Mouse (Mus musculus): ENCODE measurements around the gene Muc3a.

Gene Muc3a

DNA sequence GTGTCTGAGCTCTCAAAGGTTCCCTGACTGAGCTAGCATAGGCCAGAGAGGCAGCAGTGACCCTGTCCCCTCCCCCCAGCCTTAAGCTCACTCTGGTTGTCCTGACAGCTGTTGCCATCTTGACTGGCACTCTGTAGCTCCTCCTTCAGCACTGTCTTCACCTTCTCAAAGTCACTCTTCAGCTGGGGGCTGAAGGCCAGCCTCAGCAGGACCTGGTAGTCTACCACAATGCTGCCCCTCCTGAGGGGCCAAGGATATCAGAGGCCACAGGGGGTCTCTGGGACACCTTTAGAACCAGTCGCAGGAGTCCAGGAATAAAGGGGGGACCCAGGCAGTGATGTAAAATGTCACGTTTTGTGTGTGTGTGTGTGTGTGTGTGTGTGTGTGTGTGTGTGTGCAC, at the start of gene Muc3a:
Muc3a (minus strand) TSS at position 101 of the 400 bp plus-strand sequence.
- DNase-seq = no peak

GRCm38 (mm10) chr5:137211114-137211829, 917 bp downstream of the Muc3a start:
- DNase-seq = peak; percentile 3 to 58

GRCm38 (mm10) chr5:137210689-137211088, 1.5 kb downstream of the Muc3a start:
- DNase-seq = no peak

- DNase-seq = no peak
Observed at GRCm38 (mm10) chr5:137205301-137205700, 6.9 kb downstream of the Muc3a start.

DNA sequence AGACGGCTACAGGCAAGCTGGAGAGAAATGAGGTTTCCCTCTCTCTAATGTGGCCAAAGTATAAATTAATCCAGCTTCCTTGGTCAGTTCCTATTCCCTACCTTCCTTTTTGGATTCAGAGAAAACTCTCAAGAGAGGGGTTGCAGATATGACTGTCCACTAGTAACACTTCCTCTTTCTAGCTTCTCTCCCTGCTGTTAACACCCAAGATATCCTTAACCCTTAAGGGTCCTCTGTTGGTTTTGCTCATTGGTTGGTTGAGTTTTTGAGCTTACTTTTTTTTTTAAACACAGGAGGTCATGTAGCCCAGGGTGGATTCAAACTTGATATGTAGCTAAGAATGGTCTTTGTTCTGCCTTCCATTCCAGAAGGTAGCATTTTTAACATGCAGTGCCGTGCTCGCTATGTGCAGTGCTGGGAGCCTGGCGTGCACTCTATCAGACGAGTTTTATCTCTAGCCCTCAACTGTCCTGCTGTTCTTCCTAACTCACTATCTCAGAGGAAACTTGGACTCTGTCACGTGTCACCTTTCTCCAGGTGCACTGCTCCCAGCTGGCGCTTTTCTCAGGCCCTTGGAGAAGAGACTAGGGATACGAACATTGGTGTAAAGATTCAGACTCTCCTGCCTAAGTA, 17.6 kb downstream of the Muc3a start:
- no peak for DNase-seq

- DNase-seq = no peak
Observed at GRCm38 (mm10) chr5:137193279-137193952, 18.8 kb downstream of the Muc3a start.

- no peak for DNase-seq
Observed at GRCm38 (mm10) chr5:137189326-137189725, 22.9 kb downstream of the Muc3a start.

DNA sequence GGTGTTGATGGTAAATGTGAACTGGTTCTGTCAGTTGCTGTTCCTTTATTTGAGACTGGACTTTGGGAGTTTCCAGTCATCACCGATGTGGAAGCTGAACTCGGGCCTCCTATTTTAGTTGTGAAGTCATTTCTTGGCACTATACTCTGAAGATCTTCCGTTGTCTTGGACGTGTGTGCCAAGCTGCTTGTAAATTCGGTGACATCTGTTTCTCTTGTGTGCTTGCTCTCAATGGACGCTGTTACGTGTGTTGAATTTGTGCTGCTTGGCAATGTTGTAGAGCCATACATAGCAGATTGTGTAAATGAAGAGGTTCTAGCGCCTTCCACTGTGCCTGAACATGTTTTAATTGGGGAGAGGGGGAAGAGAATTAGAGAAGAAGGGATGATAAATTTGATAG, 26.8 kb downstream of the Muc3a start:
- DNase-seq = no peak

GRCm38 (mm10) chr5:137179646-137180374, 32.4 kb downstream of the Muc3a start:
- DNase-seq = no peak

- DNase-seq = no peak
Observed at GRCm38 (mm10) chr5:137173967-137174366, 38.2 kb downstream of the Muc3a start.

DNA sequence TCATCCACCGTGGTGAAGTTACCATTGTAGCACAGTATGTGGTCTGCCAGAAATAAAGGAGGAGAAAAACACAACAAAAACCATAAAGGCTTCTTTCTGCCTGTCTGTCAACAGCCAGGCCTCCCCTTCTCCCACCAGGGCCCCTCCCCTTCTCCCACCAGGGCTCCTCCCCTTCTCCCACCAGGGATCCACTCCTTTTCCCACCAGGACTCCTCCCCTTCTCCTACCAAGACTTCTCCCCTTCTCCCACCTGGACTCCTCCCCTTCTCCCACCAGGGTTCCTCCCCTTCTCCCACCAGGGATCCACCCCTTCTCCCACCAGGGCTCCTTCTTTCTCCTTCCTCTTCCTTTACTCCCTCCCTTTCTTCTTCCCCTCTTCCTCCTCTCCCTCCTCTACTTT, 39.6 kb downstream of the Muc3a start:
- DNase-seq = no peak

DNA sequence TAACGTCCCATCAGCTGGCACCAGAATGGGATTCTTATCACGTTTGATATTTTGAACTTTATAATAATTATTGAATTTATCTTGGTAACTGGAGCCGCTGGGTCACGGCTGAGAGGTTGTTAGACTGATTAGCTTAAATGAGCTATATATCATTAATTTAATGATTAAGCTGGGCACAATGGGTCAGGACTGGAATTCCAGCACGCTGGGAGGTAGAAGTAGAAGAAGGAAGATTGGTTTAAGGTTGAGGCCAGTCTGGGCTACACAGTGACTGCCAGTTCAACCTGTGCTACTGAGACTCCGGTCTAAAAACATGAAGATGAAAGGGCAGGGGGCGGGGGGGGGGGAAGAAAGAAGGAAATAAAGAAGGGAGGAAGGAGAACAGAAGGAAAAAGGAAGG, 40.7 kb downstream of the Muc3a start:
- DNase-seq = peak; percentile 4 to 41

DNA sequence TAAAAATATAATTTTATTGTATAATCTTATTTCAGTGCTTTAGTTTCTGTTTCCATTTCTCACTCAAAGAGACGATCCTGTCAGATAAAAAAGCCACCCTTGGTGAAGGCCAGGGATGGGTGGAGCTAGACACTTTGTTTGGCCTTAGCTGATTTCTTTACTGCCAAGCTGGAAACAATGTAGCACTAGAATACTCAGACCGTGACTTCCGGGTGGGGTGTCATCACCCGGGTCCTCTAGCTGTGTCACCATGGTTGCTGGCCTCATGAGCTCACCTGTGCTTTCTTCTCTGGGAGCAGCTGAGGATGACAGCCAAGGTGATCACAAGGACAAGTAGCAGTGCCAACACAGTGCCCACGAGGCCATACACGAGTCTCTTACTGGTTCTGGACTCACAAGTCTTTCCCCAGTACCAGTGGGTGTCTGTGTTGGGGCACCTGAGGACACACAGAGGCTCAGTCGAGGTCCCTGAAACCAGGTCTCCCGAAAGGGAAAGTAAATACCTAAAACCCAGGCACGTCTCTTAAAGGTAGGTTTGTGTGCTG, 41.3 kb downstream of the Muc3a start:
- DNase-seq = peak; percentile 7 to 65

DNA sequence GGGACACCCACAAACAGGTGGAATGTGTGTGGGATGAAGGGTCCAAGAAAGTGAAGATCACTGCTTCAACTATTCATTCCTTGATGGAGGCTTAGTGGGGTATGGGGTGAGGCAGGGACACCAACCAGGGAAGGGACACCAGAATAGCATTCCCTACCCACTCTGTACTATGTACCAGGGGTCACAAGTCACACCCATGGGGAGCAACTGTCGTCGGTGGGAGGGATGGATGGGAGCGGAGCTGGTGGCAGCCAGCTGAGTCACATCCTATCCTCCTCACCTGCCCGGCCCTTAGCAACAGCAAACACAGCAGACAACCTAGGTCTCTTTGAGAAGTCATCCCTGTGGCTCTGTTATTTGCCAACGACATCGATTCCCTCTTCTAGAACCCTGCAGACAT, 44.6 kb downstream of the Muc3a start:
- DNase-seq = no peak

- DNase-seq = no peak
Observed at GRCm38 (mm10) chr5:137166012-137166411, 46.2 kb downstream of the Muc3a start.

GRCm38 (mm10) chr5:137161853-137162252, 50.3 kb downstream of the Muc3a start:
- DNase-seq = no peak

- peak; percentile 58 to 65 for DNase-seq
Observed at GRCm38 (mm10) chr5:137159461-137159860, 52.7 kb downstream of the Muc3a start.

All from kidney, postnatal 25 days (tissue).